Mouse (Mus musculus): ENCODE measurements around the gene Tas2r109.
"Not testable (repeated sequence)": the region's sequence is repeated elsewhere in the genome, so short reads cannot be mapped to it uniquely, and the experiment has no call there.

The Tas2r109 gene

DNA sequence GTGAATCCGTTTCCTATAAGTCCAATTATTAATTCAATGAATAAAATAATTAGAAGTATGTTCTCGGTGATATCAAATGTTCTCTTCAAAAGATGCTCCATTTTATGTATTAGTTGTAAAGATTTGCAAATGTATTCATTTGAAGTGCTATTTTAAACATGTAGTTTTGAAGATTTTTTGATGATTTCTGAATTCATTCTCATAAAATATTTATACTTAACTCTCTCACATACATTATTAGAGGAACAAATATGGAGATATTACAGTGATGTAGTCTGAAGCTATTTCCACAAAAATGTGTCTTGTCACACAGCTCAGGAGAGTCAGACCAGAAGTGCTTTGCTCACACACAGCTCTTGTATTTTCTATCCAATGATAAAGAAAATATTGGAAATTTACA, at the start of gene Tas2r109:
Tas2r109 (minus strand) TSS at position 101 of the 400 bp plus-strand sequence.
- no peak for DNase-seq (ENCODE audit: low spot score in 2 of 2)

GRCm38 (mm10) chr6:132957819-132958218, 22.9 kb downstream of the Tas2r109 start, which contains the start of gene Tas2r131:
Tas2r131 (minus strand) TSS chr6:132957919.
- no peak for DNase-seq (ENCODE audit: low spot score in 2 of 2)

- DNase-seq (ENCODE audit: low spot score in 2 of 2): no peak
Measured at GRCm38 (mm10) chr6:132950802-132951201, 30.0 kb downstream of the Tas2r109 start, which contains the start of gene Tas2r129. Tas2r129 (plus strand) TSS chr6:132951102.

- not testable (repeated sequence) for DNase-seq (ENCODE audit: low spot score in 2 of 2)
Measured at GRCm38 (mm10) chr6:132941376-132941775, 39.4 kb downstream of the Tas2r109 start.

Measured in urinary bladder, postnatal 4 days (tissue).